Mouse (Mus musculus): ENCODE measurements at regions not wholly inside any gene's neighbourhood (a gene's known extent, or its start where the extent isn't known, plus 50 kb on each side); places are given as distances from the start of the nearest gene placed in this dataset.

DNA sequence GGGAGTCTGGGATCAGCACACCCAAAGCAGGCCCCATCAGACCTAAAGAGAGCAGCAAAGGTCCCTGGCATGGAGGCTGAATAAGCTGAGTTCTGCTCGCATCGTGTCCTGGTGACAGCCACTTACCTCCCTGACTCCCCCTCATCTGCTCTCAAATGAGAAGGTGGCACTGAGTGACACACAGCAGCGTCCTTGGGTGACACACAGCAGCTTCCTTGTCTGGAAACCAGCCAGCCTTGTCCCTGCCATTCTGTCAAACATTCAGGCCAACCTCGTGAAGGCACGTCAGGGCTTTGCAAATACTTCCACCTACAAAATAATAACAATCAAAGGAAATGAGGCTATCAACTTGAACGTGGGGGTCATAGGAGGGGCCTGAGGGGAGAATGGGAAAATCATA, 183.7 kb upstream of the Dnajc19 start:
- H3K36me3 ChIP-seq (ENCODE audit: poor library complexity, severe bottlenecking) = no peaks in the 10 kb centered on the region
- H3K27me3 ChIP-seq = no peaks in the 10 kb centered on the region
- 69% methylated on average over 6 of the region's 6 CpGs for WGBS
- H3K9ac ChIP-seq = no peak overlapping the region
- H3K4me1 ChIP-seq = peaks cover 31% of the 10 kb centered on the region
- no peak for ATAC-seq
- H3K27ac ChIP-seq = no peak overlapping the region
- no peaks in the 10 kb centered on the region for H3K9me3 ChIP-seq (replicated peaks)
- no peak overlapping the region for H3K4me2 ChIP-seq
- no peak overlapping the region for H3K4me3 ChIP-seq

DNA sequence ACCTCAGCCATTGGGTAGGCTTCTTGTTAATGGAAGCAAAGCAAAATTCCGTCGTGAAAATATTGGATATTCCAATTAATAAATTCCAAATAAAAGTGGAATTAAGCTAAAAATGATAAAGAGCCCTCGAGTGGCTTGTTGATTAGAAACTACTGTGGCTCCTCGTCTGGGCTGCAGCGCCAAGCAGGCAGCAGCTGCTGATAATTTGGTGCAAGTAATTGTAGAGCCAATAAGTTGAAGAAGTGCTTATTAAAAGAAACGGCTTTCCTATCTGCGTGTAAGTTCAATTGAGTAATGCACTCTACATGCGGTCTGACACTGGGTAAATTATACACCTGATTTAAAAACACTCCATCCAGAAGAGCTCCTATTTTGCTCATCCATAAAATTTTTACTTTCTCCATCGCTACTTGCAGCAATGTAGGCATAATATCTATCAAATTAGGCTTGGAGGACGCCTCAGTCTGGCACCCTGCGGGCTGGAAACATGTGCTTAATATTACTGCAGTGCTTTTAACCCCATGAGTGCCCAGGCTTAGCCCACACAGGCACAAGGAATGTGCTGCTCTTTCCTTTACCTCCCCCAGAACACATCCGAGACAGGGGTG, 171.7 kb upstream of the Dnajc19 start:
- H3K4me2 ChIP-seq = peak overlapping the region; percentile 23
- peak overlapping the region; percentile 48 for H3K27ac ChIP-seq
- peaks cover 17% of the 10 kb centered on the region for H3K4me1 ChIP-seq
- no peaks in the 10 kb centered on the region for H3K36me3 ChIP-seq (ENCODE audit: poor library complexity, severe bottlenecking)
- H3K9me3 ChIP-seq (replicated peaks) = no peaks in the 10 kb centered on the region
- no peak overlapping the region for H3K9ac ChIP-seq
- 43% methylated on average over 12 of the region's 12 CpGs for WGBS
- peak; percentile 82 for ATAC-seq
- no peaks in the 10 kb centered on the region for H3K27me3 ChIP-seq
- H3K4me3 ChIP-seq = no peak overlapping the region

DNA sequence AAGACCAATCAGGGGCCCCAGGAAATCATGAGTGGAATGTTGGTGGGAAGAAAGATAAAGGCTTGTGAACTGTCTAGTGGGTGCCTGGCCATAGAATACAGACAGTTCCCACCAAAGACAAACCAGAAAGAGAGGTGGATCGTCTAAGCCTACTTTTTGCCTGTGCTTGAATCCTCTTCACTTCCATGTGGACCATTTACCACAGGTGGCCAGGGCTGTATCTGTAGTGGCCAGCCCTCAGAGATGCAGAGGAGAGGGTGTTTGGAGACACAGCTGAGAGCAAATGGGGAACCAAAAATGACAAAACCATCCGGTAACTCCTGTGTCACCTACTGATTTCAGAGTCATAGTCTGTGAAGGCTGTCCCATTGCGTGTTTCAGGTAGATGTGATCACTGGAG, 161.0 kb upstream of the Dnajc19 start:
- Histone ChIP-seq H3K27me3 (no peaks in the 10 kb centered on the region), H3K36me3 (ENCODE audit: poor library complexity, severe bottlenecking) (no peaks in the 10 kb centered on the region), H3K4me1 (no peaks in the 10 kb centered on the region), H3K9ac (no peak overlapping the region), H3K4me3 (no peak overlapping the region), H3K27ac (no peak overlapping the region), H3K9me3 (replicated peaks) (no peaks in the 10 kb centered on the region), H3K4me2 (no peak overlapping the region)
- ATAC-seq = no peak
- 95% methylated on average over 3 of the region's 3 CpGs for WGBS

DNA sequence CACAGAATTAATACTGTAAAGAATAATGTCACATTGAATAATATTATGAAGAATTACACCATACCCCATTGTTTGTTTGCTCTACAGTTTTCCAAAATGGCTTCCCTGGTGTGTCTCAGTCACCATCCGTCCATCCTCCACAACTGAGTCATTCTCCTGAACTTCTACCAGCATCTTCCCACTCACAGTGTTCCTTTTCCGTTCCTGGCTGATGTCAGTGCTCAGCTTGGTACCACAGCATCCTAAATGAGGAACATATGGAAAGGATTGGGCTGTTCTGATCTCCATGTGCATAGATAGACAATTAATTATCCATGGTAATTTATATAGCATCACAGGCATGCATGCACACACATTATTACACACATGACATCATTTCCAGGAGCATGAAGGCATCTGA, 158.9 kb upstream of the Dnajc19 start:
- Histone ChIP-seq H3K27ac (no peak overlapping the region), H3K4me3 (no peak overlapping the region), H3K9me3 (replicated peaks) (no peaks in the 10 kb centered on the region), H3K36me3 (ENCODE audit: poor library complexity, severe bottlenecking) (no peaks in the 10 kb centered on the region), H3K4me1 (no peaks in the 10 kb centered on the region), H3K9ac (no peak overlapping the region), H3K4me2 (no peak overlapping the region), H3K27me3 (no peaks in the 10 kb centered on the region)
- ATAC-seq = no peak
- 78% methylated on average over 2 of the region's 2 CpGs for WGBS

DNA sequence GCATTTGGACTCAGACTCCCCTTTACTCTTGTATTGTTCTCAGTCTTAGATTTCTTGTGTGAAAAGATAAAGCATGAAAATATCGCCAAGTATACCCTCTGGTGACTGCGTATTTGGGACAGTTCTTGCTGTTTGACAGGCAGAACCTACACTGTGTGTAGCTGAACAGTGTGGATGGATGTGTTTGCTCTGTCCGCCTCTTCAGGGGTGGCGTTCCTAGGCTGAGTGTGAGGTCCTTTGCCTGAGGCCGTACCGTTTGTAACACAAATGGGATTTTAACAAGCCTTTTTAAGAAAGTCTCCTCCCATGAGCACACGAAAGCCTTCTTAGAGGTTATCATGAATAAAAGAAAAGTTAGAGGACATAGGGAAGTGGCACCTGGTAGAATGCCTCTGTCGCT, 153.3 kb upstream of the Dnajc19 start:
- no peak overlapping the region for H3K9ac ChIP-seq
- no peaks in the 10 kb centered on the region for H3K27me3 ChIP-seq
- no peaks in the 10 kb centered on the region for H3K36me3 ChIP-seq (ENCODE audit: poor library complexity, severe bottlenecking)
- H3K4me2 ChIP-seq = no peak overlapping the region
- no peak overlapping the region for H3K27ac ChIP-seq
- no peak overlapping the region for H3K4me3 ChIP-seq
- H3K9me3 ChIP-seq (replicated peaks) = no peaks in the 10 kb centered on the region
- H3K4me1 ChIP-seq = peaks cover 16% of the 10 kb centered on the region
- 39% methylated on average over 8 of the region's 8 CpGs for WGBS
- no peak for ATAC-seq

DNA sequence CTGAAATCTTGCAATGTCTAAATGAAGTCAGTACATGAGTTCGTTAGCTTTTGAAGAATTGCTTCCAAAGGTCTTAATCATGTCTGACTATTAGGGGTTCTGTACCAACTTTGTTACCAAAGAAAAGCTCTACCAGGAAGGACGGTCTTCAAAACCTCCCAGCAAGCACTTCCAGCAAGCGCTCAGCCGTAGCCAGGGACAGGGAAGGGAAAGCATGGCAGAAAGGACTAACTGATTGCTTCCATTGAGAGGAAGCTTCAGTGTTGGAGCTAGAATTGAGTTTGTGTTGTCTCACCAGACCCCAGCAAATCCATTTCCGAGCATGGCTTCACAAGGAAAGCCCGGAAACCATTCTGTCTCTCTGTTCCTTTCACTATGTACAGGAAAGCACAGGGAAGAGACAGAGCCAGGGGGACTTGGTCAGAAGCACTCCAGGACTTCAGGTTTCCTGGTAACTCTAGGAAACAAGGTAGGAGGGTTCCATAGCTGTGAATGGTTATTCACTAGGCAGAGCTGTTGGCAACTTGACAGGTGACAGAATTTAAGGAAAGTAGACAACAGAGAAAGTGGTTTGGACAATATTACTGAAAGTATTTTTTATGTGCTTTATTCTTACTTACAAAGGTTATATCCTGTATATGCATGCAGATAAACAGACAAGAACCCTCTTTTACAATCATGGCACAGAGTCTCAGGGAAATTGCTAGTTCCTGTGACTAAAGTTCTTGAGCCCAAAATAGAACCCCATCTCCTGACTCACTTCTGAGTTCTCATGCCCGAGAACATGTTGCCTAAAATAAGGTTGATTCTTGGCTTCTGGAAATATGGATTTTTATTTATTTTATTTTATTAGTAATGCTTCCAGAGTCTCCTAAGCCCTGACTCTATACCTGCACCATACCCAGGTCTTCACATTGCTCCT, 151.5 kb upstream of the Dnajc19 start:
- H3K4me2 ChIP-seq = no peak overlapping the region
- peak; percentile 14; the same call in 1 of the 2 replicates for ATAC-seq
- 0 out of 2 replicates have a peak overlapping the region, but pooled peaks have one; percentile 4 for H3K27ac ChIP-seq
- no peak overlapping the region for H3K4me3 ChIP-seq
- no peak overlapping the region for H3K9ac ChIP-seq
- H3K27me3 ChIP-seq = no peaks in the 10 kb centered on the region
- 68% methylated on average over 7 of the region's 7 CpGs for WGBS
- H3K4me1 ChIP-seq = peaks cover 19% of the 10 kb centered on the region
- no peaks in the 10 kb centered on the region for H3K36me3 ChIP-seq (ENCODE audit: poor library complexity, severe bottlenecking)
- H3K9me3 ChIP-seq (replicated peaks) = no peaks in the 10 kb centered on the region

DNA sequence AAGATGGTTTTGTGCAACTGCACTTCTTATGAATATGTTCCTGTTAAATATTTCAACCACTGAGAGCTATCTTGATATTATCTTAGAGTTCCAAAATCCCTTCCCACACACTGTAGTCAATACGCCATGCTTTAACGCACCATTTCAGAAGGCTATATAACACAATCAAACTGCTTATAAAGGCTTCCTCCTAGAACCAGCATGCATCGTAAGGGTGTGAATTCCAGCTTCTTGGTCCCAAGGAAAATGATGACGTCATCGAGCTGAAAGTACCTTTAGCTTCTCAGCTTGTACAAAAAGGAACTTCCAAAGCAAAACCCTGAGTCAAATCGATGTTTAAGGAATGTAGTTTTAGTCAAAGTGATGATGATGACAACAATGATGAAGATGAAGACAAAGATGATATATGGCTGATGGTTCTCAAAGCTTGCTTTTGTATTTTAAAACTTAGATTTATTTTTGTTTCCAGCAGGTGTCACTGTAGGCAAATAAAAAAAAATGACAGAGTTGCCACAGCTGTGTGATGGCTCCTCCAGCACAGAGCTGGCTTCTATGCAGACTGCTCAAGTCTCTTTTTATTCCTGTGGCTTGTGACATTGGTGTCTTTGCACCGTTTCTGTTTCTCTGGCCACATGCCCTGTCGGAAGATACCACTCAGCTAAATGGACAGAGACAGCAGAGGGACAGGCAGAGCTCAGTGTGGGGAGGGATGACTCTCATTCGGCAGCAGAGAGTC, 150.6 kb upstream of the Dnajc19 start:
- 0 out of 2 replicates have a peak overlapping the region, but pooled peaks have one; percentile 4 for H3K27ac ChIP-seq
- no peaks in the 10 kb centered on the region for H3K27me3 ChIP-seq
- no peak overlapping the region for H3K4me2 ChIP-seq
- no peak overlapping the region for H3K9ac ChIP-seq
- 44% methylated on average over 9 of the region's 9 CpGs for WGBS
- H3K9me3 ChIP-seq (replicated peaks) = no peaks in the 10 kb centered on the region
- ATAC-seq = peak; percentile 87
- H3K36me3 ChIP-seq (ENCODE audit: poor library complexity, severe bottlenecking) = no peaks in the 10 kb centered on the region
- no peak overlapping the region for H3K4me3 ChIP-seq
- peaks cover 20% of the 10 kb centered on the region for H3K4me1 ChIP-seq

DNA sequence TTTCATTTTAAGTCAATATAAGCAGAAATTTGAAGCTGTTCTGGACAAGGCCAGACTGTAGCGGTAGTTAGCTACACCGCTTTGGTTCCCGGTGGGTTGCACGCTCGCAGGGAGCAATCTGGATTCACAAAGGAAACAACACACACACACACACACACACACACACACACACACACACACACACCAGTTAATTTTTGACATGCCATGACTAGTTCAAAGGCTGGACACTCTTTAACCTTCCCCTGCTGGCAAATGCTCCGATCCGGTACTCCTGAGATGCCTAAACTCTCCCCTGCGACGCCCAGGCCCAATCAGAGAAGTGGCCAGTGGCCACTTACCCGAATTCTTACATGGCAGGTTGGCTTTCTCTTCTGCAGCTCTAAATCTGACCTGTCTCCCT, 141.2 kb upstream of the Dnajc19 start:
- ATAC-seq = no peak
- 93% methylated on average over 10 of the region's 10 CpGs for WGBS

DNA sequence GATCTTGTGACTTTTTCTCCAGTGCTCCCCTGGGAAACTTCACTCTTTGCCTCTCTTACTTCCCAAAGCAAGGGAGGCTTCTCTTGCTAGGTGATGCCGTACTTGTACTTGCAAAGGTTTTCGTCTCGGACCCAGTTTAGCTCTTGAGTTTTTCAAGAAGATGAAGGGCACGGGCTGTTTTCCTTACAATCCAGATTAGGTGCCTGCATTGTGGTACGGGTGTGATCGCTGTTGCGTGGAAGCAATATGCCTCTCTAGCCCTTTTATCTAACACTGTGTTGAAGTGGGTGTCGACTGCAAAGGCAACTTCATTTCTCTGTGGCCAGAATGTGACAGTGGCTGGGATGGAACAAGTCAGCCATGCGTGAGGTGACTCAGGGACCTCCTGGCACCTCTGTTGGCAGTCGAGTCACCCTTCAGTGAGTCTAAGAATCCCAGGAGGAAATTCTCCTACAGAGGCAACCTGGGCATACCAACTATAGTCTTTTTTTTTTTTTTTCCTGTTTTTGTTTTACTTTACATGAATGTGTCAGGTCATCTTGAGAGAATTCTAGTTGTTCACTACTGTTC, 138.7 kb upstream of the Dnajc19 start:
- Histone ChIP-seq H3K9me3 (replicated peaks) (no peaks in the 10 kb centered on the region), H3K4me1 (peaks cover 3% of the 10 kb centered on the region), H3K4me2 (no peak overlapping the region), H3K36me3 (ENCODE audit: poor library complexity, severe bottlenecking) (no peaks in the 10 kb centered on the region), H3K9ac (no peak overlapping the region), H3K27ac (no peak overlapping the region), H3K4me3 (no peak overlapping the region), H3K27me3 (no peaks in the 10 kb centered on the region)
- 86% methylated on average over 10 of the region's 10 CpGs for WGBS
- no peak for ATAC-seq

More for the DNA sequence above, 141.2 kb upstream of the Dnajc19 start:
- H3K4me1 ChIP-seq = peaks cover 3% of the 10 kb centered on the region
- no peaks in the 10 kb centered on the region for H3K27me3 ChIP-seq
- no peak overlapping the region for H3K9ac ChIP-seq
- H3K9me3 ChIP-seq (replicated peaks) = no peaks in the 10 kb centered on the region
- no peak overlapping the region for H3K4me2 ChIP-seq
- H3K36me3 ChIP-seq (ENCODE audit: poor library complexity, severe bottlenecking) = no peaks in the 10 kb centered on the region
- H3K4me3 ChIP-seq = no peak overlapping the region
- H3K27ac ChIP-seq = no peak overlapping the region

DNA sequence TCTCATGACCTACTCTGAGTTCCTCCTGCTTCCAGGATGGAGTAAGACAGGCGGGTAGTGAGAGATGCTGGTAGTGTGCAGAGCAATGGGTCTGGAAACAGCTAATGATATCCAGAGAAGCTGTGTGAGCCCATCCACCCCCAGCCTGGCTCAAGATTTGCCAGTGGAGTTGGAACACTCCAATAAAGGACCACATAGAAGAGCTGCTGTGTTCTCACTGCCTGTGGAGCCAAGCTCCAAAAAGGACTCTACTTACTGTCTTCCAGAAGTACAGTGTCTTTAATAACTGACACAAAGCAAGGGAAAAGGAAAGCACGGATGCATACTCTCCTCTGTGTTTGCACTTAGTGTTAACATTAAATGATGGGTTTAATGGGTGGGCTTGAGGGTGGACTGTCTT, 138.0 kb upstream of the Dnajc19 start:
- ATAC-seq = no peak
- H3K9me3 ChIP-seq (replicated peaks) = no peaks in the 10 kb centered on the region
- no peak overlapping the region for H3K27ac ChIP-seq
- no peaks in the 10 kb centered on the region for H3K36me3 ChIP-seq (ENCODE audit: poor library complexity, severe bottlenecking)
- H3K4me1 ChIP-seq = peaks cover 3% of the 10 kb centered on the region
- H3K9ac ChIP-seq = no peak overlapping the region
- no peak overlapping the region for H3K4me2 ChIP-seq
- H3K4me3 ChIP-seq = no peak overlapping the region
- WGBS = 97% methylated on average over 2 of the region's 2 CpGs
- H3K27me3 ChIP-seq = no peaks in the 10 kb centered on the region

DNA sequence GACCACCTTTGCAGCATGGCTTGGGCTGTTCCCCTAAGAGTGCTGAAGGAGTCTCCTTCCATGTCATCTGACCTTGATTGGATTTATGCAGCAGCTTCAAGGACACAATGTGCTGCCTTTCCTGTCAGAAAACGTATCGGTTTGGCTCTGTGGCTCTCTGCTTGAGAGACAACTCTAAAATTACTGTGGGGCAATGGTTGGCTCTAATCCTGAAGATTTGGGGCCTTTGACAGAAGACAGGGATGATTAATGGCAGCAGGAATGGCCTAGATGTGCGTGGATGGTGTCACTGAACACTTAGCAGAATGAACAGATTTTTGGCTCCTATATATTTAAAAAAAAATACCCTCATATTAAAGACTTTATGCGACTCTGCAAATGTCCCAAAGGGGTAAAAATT, 136.8 kb upstream of the Dnajc19 start:
- Histone ChIP-seq H3K9me3 (replicated peaks) (no peaks in the 10 kb centered on the region), H3K27ac (no peak overlapping the region), H3K9ac (no peak overlapping the region), H3K4me3 (no peak overlapping the region), H3K4me1 (peaks cover 3% of the 10 kb centered on the region), H3K27me3 (no peaks in the 10 kb centered on the region), H3K36me3 (ENCODE audit: poor library complexity, severe bottlenecking) (no peaks in the 10 kb centered on the region), H3K4me2 (no peak overlapping the region)
- WGBS = 86% methylated on average over 4 of the region's 4 CpGs
- no peak for ATAC-seq

DNA sequence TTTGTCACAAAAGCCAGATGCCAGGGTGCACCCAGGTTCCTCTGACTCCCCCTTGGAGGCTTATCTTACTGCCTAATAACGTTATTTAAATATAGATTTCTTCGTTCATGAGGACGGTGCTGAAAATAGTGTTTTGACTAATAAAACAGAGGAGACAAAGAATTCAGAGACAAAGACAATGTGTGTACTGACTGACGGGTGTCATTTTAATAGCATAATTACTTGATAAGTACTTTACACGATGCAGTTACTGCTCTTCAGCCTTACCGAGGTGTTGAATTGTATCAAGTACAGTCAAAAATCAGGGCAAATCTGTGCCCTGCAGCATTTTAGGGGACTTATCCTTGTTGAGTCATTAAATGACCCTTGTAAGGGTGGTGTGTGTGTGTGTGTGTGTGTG, 133.1 kb upstream of the Dnajc19 start:
- Histone ChIP-seq H3K4me2 (no peak overlapping the region), H3K27ac (no peak overlapping the region), H3K9ac (no peak overlapping the region), H3K36me3 (ENCODE audit: poor library complexity, severe bottlenecking) (no peaks in the 10 kb centered on the region; the same call in 1 of the 2 replicates), H3K4me3 (no peak overlapping the region), H3K9me3 (replicated peaks) (peaks cover 7% of the 10 kb centered on the region; the same call in 1 of the 2 replicates), H3K27me3 (no peaks in the 10 kb centered on the region), H3K4me1 (no peaks in the 10 kb centered on the region)
- no peak for ATAC-seq
- 73% methylated on average over 6 of the region's 6 CpGs for WGBS

Data from forebrain, embryonic 13.5 days (tissue).